Mouse (Mus musculus) CD4-positive, CD25-positive, alpha-beta regulatory T cell, adult 2 months (primary cell): ENCODE data around the gene Gadd45g.

Experiments used
- DNase-seq: peaks from one replicate; pipeline ENCODE4 v3.0.0-alpha.2; 2012; ENCODE audit warnings: low read depth, low spot score

Gadd45g gene

GRCm38 (mm10) chr13:51885594-51885993, 39.1 kb downstream of the Gadd45g start:
- DNase-seq: peak; percentile 13

GRCm38 (mm10) chr13:51886085-51886484, 39.6 kb downstream of the Gadd45g start:
- DNase-seq: peak; percentile 57

- no peak for DNase-seq
These were observed 40.2 kb downstream of the Gadd45g start for GRCm38 (mm10) chr13:51886723-51887122.

- DNase-seq: no peak
These were observed 41.9 kb downstream of the Gadd45g start for GRCm38 (mm10) chr13:51888426-51888825.

- no peak for DNase-seq
These were observed 45.5 kb downstream of the Gadd45g start for GRCm38 (mm10) chr13:51891825-51892532.

- DNase-seq: no peak
These were observed 51.1 kb downstream of the Gadd45g start for GRCm38 (mm10) chr13:51897579-51897978.
